Mouse (Mus musculus): ENCODE data around the gene Pde8b. TPM values are rescaled to one million over a fixed set of nuclear protein-coding genes. Genes with fewer than 3 reads are reported as not detected.

Gene Pde8b
- polyA plus RNA-seq (2012; rRNA removed) = 0.51 and 0.55 TPM in 2 replicates

DNA sequence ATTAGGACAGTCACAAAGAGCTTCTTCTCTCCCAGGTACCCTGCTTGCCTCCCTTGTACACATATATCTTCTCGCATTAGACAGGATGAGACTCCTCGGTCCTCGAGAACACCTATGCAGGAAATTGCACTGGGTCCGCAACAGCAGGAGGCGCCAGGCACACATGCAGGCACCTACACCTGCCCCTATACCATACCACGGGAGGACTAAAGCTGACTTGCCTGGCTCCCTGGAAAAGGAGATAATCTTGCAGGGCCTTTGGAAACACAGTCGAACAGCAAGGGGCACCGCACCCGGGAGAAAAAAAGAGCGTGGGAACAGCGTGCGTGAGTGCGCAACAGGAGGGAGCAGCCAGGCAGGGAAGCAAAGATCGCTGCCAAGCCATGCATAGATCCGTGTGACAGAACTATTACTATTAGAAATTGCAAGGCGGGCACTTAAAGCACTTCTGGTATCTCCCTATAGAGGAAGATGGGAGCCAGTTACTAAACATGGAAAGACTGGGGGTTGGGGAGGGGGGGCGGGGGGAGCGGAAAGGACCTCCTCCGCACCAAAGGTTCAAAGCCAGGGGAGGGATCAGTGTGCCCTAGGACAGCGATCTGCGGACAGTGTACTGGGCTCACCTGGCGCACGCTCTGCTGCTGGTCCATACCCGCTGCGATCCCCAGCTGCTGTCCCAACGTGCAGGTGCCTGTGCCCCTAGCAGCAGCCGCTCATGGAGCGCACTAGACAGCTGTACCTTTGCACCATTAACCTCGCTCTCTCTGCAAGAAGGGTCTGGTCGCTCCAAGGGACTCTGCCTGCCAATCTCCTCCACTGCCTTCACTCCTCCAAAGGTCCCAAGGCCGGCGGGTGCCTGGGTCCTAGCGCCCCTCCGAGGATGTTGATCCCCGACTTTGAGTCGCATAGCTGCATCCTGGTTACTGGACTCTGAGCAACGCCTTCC is at the start of gene Pde8b:
Gene Pde8b (minus strand): TSS at position 826 of the 946 bp plus-strand sequence.

DNA sequence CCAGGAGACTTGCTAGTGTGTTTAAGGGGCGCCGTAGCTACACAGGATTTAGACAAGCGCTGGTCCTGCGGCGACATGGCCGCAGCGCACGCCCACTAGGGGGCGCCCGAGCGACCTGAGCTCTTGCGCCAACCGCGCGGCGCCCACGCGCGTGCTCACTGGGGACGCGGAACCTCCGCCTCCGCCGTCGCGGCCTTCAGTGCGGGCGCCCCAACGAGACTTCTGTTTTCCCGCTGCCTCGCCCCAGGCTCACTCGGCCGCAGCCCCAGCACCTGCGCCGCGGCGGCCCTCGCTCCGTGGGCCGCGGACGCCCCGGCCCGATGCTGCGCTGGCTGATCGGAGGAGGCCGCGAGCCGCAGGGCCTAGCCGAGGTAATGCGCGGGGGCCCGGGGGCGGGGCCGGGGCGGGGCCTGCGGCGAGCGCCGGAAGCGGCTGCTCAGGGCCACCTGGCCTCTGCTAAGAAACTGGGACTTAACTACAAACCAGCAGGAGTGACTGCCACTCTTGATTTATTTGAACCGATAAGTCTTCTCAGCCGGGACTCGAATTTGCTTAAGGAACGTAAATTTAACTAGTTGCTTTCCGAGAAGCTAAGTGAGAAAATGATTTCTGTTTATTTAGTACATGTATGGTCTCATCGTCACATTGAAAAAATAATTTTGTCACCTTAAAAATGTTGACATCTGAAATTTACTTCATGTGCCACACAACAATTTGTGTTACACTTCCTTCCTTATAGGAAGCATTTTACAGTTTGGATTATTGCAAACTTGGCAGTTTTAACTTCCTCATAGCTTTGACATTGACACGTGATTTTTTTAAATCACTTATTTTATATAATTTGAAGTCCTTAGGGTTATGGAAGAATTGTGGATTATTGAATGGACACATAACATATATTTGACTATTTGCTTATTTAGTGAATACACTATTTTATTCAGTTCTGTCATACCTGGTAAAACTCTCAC is 273.6 kb downstream of the Pde8b start, which contains the start of gene Wdr41:
Gene Wdr41 (plus strand): TSS at position 126 of the 968 bp plus-strand sequence.

Other genes with a start within 250 kb of the Pde8b start
- gene Zbed3, start 73.3 kb upstream of the Pde8b start, polyA plus RNA-seq (2012; rRNA removed) = 5.1 and 6.3 TPM in 2 replicates
- 8.8 and 9.9 TPM in 2 replicates for gene Aggf1, start 125.0 kb upstream of the Pde8b start, polyA plus RNA-seq (2012; rRNA removed)
- 0.13 and 0.26 TPM in 2 replicates for gene Crhbp, start 194.6 kb upstream of the Pde8b start, polyA plus RNA-seq (2012; rRNA removed)
- not detected in 2 replicates for gene S100z, start 228.4 kb upstream of the Pde8b start, polyA plus RNA-seq (2012; rRNA removed)

Data from liver, embryonic 18 days (tissue).